10 mouse cellular contexts compared by ENCODE assay signal in the genomic region with DNA sequence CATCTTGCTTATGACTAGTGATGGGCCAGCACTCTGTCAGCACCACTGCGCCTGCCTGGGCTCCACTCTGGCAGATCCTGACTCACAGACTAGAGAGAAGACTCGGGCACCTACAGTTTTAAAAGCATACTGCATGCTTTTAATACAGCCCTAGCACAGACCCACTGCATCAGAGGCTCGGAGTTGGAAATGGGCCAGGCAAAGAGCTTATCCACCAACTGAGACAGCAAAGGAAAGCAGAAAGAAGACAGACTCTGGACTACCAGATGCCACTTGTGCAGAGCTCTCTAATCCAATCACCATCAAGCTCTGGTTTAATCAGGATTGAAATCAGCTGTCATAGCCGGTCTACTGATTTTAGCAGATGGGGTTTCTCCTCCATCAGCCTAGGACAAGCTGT. TPM values are rescaled to one million over a fixed set of nuclear protein-coding genes. Genes with fewer than 3 reads are reported as not detected.
DNase-seq lines count a peak whose midpoint lies in the region; ATAC-seq lines count a peak whose summit lies in the region.
"Had no signal": no experiment of that assay in that cellular context is flagged by ENCODE, and none has a peak within 500 bp of the region (broad histone marks: within the 10 kb centered on the region; RNA-seq: fewer than 3 reads in every experiment).

No protein-coding gene starts in this region.

- peak; percentile 25 for DNase-seq in heart, postnatal 4 days
- no peak for DNase-seq in heart, postnatal 10 days
- DNase-seq in adrenal gland, postnatal 25 days: peak; percentile 42
- DNase-seq in lung, postnatal 4 days: peak; percentile 58 to 79
- DNase-seq in B cell, adult 2 months: no peak

- H3K9me3 ChIP-seq in hindbrain, embryonic 16.5 days (ENCODE audit: control insufficient read depth, low read length): no peaks in the 10 kb centered on the region
- no peaks in the 10 kb centered on the region for H3K9me3 ChIP-seq in neural tube, embryonic 15.5 days (replicated peaks)
- H3K9me3 ChIP-seq: heart, embryonic 12.5 days had no signal

- H3K4me2 ChIP-seq in hindbrain, embryonic 16.5 days (ENCODE audit: low read length): no peak overlapping the region
- no peak overlapping the region for H3K4me2 ChIP-seq in neural tube, embryonic 15.5 days
- H3K4me2 ChIP-seq: heart, embryonic 12.5 days had no signal

- ATAC-seq in hindbrain, embryonic 16.5 days: peak; percentile 88
- no peak for ATAC-seq in CD4-positive, CD25-positive, alpha-beta regulatory T cell, adult 4 months
- no peak for ATAC-seq in neural tube, embryonic 15.5 days (ENCODE audit: low FRiP score)

- no peaks in the 10 kb centered on the region for H3K27me3 ChIP-seq in hindbrain, embryonic 16.5 days (replicated peaks; ENCODE audit: control insufficient read depth, insufficient read depth, low read length)
- no peaks in the 10 kb centered on the region for H3K27me3 ChIP-seq in neural tube, embryonic 15.5 days (replicated peaks)
- H3K27me3 ChIP-seq: heart, embryonic 12.5 days had no signal

- no peak overlapping the region for H3K4me3 ChIP-seq in hindbrain, embryonic 16.5 days (ENCODE audit: low read length)
- no peak overlapping the region for H3K4me3 ChIP-seq in neural tube, embryonic 15.5 days (replicated peaks)
- H3K4me3 ChIP-seq: heart, embryonic 12.5 days had no signal

- 78% methylated on average over 4 of the region's 4 CpGs for WGBS in hindbrain, embryonic 16.5 days
- 91% methylated on average over 4 of the region's 4 CpGs for WGBS in neural tube, embryonic 15.5 days

- intact Hi-C loops in heart, postnatal 10 days (cut with DNase I): no loop called here

- peak overlapping the region; percentile 10; the same call in 1 of the 2 replicates for H3K27ac ChIP-seq in hindbrain, embryonic 16.5 days (ENCODE audit: low read depth, low read length)
- H3K27ac ChIP-seq in neural tube, embryonic 15.5 days (replicated peaks): no peak overlapping the region

- H3K36me3 ChIP-seq in hindbrain, embryonic 16.5 days (ENCODE audit: control insufficient read depth, insufficient read depth, low read length): peaks cover 40% of the 10 kb centered on the region
- peaks cover 90% of the 10 kb centered on the region for H3K36me3 ChIP-seq in neural tube, embryonic 15.5 days

- H3K9ac ChIP-seq in hindbrain, embryonic 16.5 days (ENCODE audit: low read depth, low read length): no peak overlapping the region
- H3K9ac ChIP-seq in neural tube, embryonic 15.5 days (replicated peaks): no peak overlapping the region
- H3K9ac ChIP-seq: heart, embryonic 12.5 days had no signal

- H3K4me1 ChIP-seq in hindbrain, embryonic 16.5 days (ENCODE audit: control insufficient read depth, insufficient read depth, low read depth, low read length): no peaks in the 10 kb centered on the region
- H3K4me1 ChIP-seq in neural tube, embryonic 15.5 days: no peaks in the 10 kb centered on the region
- H3K4me1 ChIP-seq: heart, embryonic 12.5 days had no signal

RNA-seq across cellular contexts. Expression of gene Ddi2, which starts 17.9 kb away (rescaled TPM):
- total RNA-seq in heart, postnatal 4 days (2021): 10 to 100 TPM; 34.9 to 36.8 TPM
- total RNA-seq in heart, postnatal 10 days (2021): 10 to 100 TPM; 38.5 to 41.1 TPM
- 62.1 and 70.8 TPM in 2 replicates for total RNA-seq in adrenal gland, postnatal 25 days (2021)
- 11.0 and 12.6 TPM in 2 replicates for polyA plus RNA-seq in hindbrain, embryonic 16.5 days (2015; fragmentation: Nextera tagmentation; extraction: Ambion mirVana)
- 10 to 100 TPM; 19.1 to 20.7 TPM for polyA plus RNA-seq in CD4-positive, CD25-positive, alpha-beta regulatory T cell, adult 4 months (2017; shearing (Covaris generic))
- polyA plus RNA-seq in neural tube, embryonic 15.5 days (2015; fragmentation: Nextera tagmentation; extraction: Ambion mirVana): 11.9 and 14.9 TPM in 2 replicates

RNA-seq across cellular contexts. Expression of gene Rsc1a1, which starts 19.9 kb away (rescaled TPM):
- total RNA-seq in heart, postnatal 4 days (2021): 1 to 10 TPM; 1.6 to 4.0 TPM
- 1 to 10 TPM in 1 of 2 experiments, under 1 TPM in 1; 0.19 to 3.1 TPM for total RNA-seq in heart, postnatal 10 days (2021)
- total RNA-seq in adrenal gland, postnatal 25 days (2021): 18.5 TPM in 1 of 2 replicates, not detected in the other
- 0.32 TPM in 1 of 2 replicates, not detected in the other for polyA plus RNA-seq in hindbrain, embryonic 16.5 days (2015; fragmentation: Nextera tagmentation; extraction: Ambion mirVana)
- polyA plus RNA-seq in CD4-positive, CD25-positive, alpha-beta regulatory T cell, adult 4 months (2017; shearing (Covaris generic)): not detected
- polyA plus RNA-seq in neural tube, embryonic 15.5 days (2015; fragmentation: Nextera tagmentation; extraction: Ambion mirVana): 0.22 TPM in 1 of 2 replicates, not detected in the other

RNA-seq across cellular contexts. Expression of gene Plekhm2, which starts 40.6 kb away (rescaled TPM):
- 10 to 100 TPM; 57.5 to 64.5 TPM for total RNA-seq in heart, postnatal 4 days (2021)
- 10 to 100 TPM; 81.0 to 83.1 TPM for total RNA-seq in heart, postnatal 10 days (2021)
- total RNA-seq in adrenal gland, postnatal 25 days (2021): 54.7 and 61.0 TPM in 2 replicates
- polyA plus RNA-seq in hindbrain, embryonic 16.5 days (2015; fragmentation: Nextera tagmentation; extraction: Ambion mirVana): 6.5 and 6.7 TPM in 2 replicates
- polyA plus RNA-seq in CD4-positive, CD25-positive, alpha-beta regulatory T cell, adult 4 months (2017; shearing (Covaris generic)): 1 to 10 TPM; 2.1 to 3.4 TPM
- polyA plus RNA-seq in neural tube, embryonic 15.5 days (2015; fragmentation: Nextera tagmentation; extraction: Ambion mirVana): 6.8 and 8.1 TPM in 2 replicates

RNA-seq across cellular contexts. Expression of gene Agmat, which starts 41.1 kb away (rescaled TPM):
- total RNA-seq in heart, postnatal 4 days (2021): under 1 TPM; 0.43 to 0.57 TPM
- under 1 TPM; 0.48 to 0.79 TPM for total RNA-seq in heart, postnatal 10 days (2021)
- total RNA-seq in adrenal gland, postnatal 25 days (2021): 45.1 and 50.4 TPM in 2 replicates
- 0.29 TPM in 1 of 2 replicates, not detected in the other for polyA plus RNA-seq in hindbrain, embryonic 16.5 days (2015; fragmentation: Nextera tagmentation; extraction: Ambion mirVana)
- not detected for polyA plus RNA-seq in CD4-positive, CD25-positive, alpha-beta regulatory T cell, adult 4 months (2017; shearing (Covaris generic))
- 0.72 TPM in 1 of 2 replicates, not detected in the other for polyA plus RNA-seq in neural tube, embryonic 15.5 days (2015; fragmentation: Nextera tagmentation; extraction: Ambion mirVana)
- total RNA-seq: neutrophil, adult 5-6 weeks had no signal

Comparison
In these comparisons a context has a peak if more than half of its experiments do, and no peak if none do; other contexts are left out.
1. DNase-seq: peak in heart, postnatal 4 days (single experiment), adrenal gland, postnatal 25 days (single experiment) and lung, postnatal 4 days (2 of 2); none in heart, postnatal 10 days (0 of 2) and B cell, adult 2 months (0 of 2).